Mouse (Mus musculus) embryonic facial prominence, embryonic 11.5 days (tissue): Measurements from ENCODE around the gene Hs6st3. TPM values are rescaled to one million over a fixed set of nuclear protein-coding genes. Genes with fewer than 3 reads are reported as not detected.

Source experiments
- ATAC-seq: fragments of 200-750 bp; cut with Nextera tagmentation; replicated peaks from 2 replicates; pipeline ENCODE4 v1.8.0; 2017; ENCODE audit warnings: low read depth; ENCODE audit not compliant: insufficient number of reproducible peaks, low FRiP score, low TSS enrichment
- DNase-seq: peaks from one replicate; pipeline ENCODE4 v3.0.0-alpha.2; 2015; ENCODE audit warnings: low spot score
- H3K27ac ChIP-seq: fragments of 300-500 bp; sonication (generic); replicated peaks from 2 replicates; pipeline ENCODE4 v1.5.1; 2014; ENCODE audit warnings: mild to moderate bottlenecking, low read depth, low read length, control low read depth
- H3K27me3 ChIP-seq: fragments of 300-500 bp; sonication (generic); 2 replicates; pipeline ENCODE4 v1.6.1; 2014; ENCODE audit warnings: mild to moderate bottlenecking, low read length, moderate library complexity, mixed read lengths; ENCODE audit not compliant: control insufficient read depth, insufficient read depth
- H3K36me3 ChIP-seq: fragments of 300-500 bp; sonication (generic); replicated peaks from 2 replicates; pipeline ENCODE4 v1.6.1; 2014; ENCODE audit warnings: low read depth, mild to moderate bottlenecking, low read length, moderate library complexity, mixed read lengths; ENCODE audit not compliant: control insufficient read depth, insufficient read depth
- H3K4me1 ChIP-seq: fragments of 300-500 bp; sonication (generic); 2 replicates; pipeline ENCODE4 v1.6.1; 2014; ENCODE audit warnings: low read length, mixed read lengths; ENCODE audit not compliant: control insufficient read depth, insufficient read depth
- H3K4me2 ChIP-seq: fragments of 300-500 bp; sonication (generic); 2 replicates; pipeline ENCODE4 v1.6.1; 2014; ENCODE audit warnings: low read depth, mild to moderate bottlenecking, control low read depth, low read length, moderate library complexity
- H3K4me3 ChIP-seq: fragments of 300-500 bp; sonication (generic); 2 replicates; pipeline ENCODE4 v1.5.1; 2014; ENCODE audit warnings: low read depth, low read length, control low read depth
- H3K9ac ChIP-seq: fragments of 300-500 bp; sonication (generic); replicated peaks from 2 replicates; pipeline ENCODE4 v1.6.1; 2014; ENCODE audit warnings: mild to moderate bottlenecking, control low read depth, low read length
- H3K9me3 ChIP-seq: fragments of 300-500 bp; sonication (generic); replicated peaks from 2 replicates; pipeline ENCODE4 v1.6.1; 2016; ENCODE audit warnings: mild to moderate bottlenecking, low read length, inconsistent platforms, mixed read lengths; ENCODE audit not compliant: control insufficient read depth
- WGBS: fragments of 180-500 bp; shearing (Covaris S2); extraction: QIAGEN DNeasy Blood & Tissue Kit; methylation state at CpG from one replicate; pipeline ENCODE4 v1.1.7; 2014; 5-methylcytosine and 5-hydroxymethylcytosine counted together
- polyA plus RNA-seq: library from polyadenylated mRNA; unstranded; fragments of >200 nt; fragmentation: Nextera tagmentation; extraction: Ambion mirVana; gene quantifications from 2 replicates; pipeline ENCODE4 v1.2.1, GENCODE M21; 2014

Gene Hs6st3
- polyA plus RNA-seq, 1 experiment from 2014 or later, result 0.24 TPM

DNA sequence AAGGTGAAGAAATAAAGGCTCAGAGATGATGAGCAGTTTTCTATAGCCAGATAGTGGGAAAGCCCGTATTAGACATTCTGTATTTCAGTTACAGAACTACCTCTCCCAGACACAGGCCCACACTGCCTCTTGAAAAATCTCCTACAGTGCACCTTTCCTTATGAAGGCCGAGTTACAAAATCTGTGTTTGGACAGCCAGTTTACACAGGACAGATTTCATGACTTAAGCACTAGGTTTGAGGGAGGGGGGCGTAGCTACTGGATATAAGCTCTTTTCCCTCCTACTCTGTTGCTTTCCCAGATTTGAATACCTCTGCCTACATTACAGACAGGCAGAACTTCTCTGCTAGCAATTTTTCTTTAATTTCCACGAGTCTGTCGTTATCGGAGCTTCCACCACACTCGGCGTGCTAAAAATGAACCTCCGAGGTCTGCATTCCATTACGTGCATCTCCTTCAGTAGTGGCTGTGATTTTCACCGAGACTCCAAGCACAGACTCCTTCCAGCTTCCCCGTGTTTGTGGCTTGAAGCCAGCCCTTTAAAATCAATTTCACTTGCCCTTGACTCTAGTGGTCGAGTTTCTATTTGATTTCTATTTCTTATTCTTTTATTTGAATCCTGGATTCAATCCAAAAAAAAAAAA lies 770.0 kb downstream of the Hs6st3 start:
- Histone ChIP-seq H3K4me1 (no peaks in the 10 kb centered on the region), H3K27ac (no peak overlapping the region), H3K4me2 (no peak overlapping the region), H3K9ac (no peak overlapping the region), H3K9me3 (no peaks in the 10 kb centered on the region), H3K27me3 (no peaks in the 10 kb centered on the region), H3K36me3 (no peaks in the 10 kb centered on the region), H3K4me3 (no peak overlapping the region)
- DNase-seq (no peak), ATAC-seq (no peak)
- 80% methylated on average over 13 of the region's 13 CpGs for WGBS

GRCm38 (mm10) chr14:119914508-119914907 lies 776.4 kb downstream of the Hs6st3 start:
- H3K4me1 ChIP-seq, result no peaks in the 10 kb centered on the region
- H3K36me3 ChIP-seq, result no peaks in the 10 kb centered on the region
- no peak overlapping the region for H3K4me3 ChIP-seq
- WGBS, result 67% methylated on average over 6 of the region's 6 CpGs
- DNase-seq (no peak), ATAC-seq (no peak)
- H3K27ac ChIP-seq, result no peak overlapping the region
- H3K9me3 ChIP-seq, result no peaks in the 10 kb centered on the region
- no peak overlapping the region for H3K9ac ChIP-seq
- no peaks in the 10 kb centered on the region for H3K27me3 ChIP-seq
- H3K4me2 ChIP-seq, result no peak overlapping the region

GRCm38 (mm10) chr14:119918281-119919034 lies 780.3 kb downstream of the Hs6st3 start:
- H3K9ac ChIP-seq, result no peak overlapping the region
- WGBS, result 78% methylated on average over 6 of the region's 6 CpGs

GRCm38 (mm10) chr14:119919177-119919576 lies 781.0 kb downstream of the Hs6st3 start:
- H3K27me3 ChIP-seq, result no peaks in the 10 kb centered on the region
- H3K36me3 ChIP-seq, result no peaks in the 10 kb centered on the region
- H3K27ac ChIP-seq, result no peak overlapping the region
- H3K9me3 ChIP-seq, result no peaks in the 10 kb centered on the region
- WGBS, result 89% methylated on average over 1 of the region's 1 CpGs
- H3K4me1 ChIP-seq, result no peaks in the 10 kb centered on the region
- no peak overlapping the region for H3K4me2 ChIP-seq
- no peak for ATAC-seq
- DNase-seq, result no peak
- no peak overlapping the region for H3K9ac ChIP-seq
- H3K4me3 ChIP-seq, result no peak overlapping the region

More at GRCm38 (mm10) chr14:119918281-119919034, 780.3 kb downstream of the Hs6st3 start:
- Histone ChIP-seq H3K36me3 (no peaks in the 10 kb centered on the region), H3K4me1 (no peaks in the 10 kb centered on the region), H3K4me2 (no peak overlapping the region), H3K4me3 (no peak overlapping the region), H3K27ac (no peak overlapping the region), H3K9me3 (no peaks in the 10 kb centered on the region), H3K27me3 (no peaks in the 10 kb centered on the region)
- DNase-seq, result no peak
- ATAC-seq, result no peak

Other genes starting within 250 kb of the Hs6st3 start
- 35.9 and 40.9 TPM in 2 replicates for gene Dzip1, start 212.9 kb upstream of the Hs6st3 start, polyA plus RNA-seq
- 33.0 and 35.0 TPM in 2 replicates for gene Dnajc3, start 200.4 kb upstream of the Hs6st3 start, polyA plus RNA-seq
- gene Uggt2, start 38.9 kb upstream of the Hs6st3 start, polyA plus RNA-seq, result 13.5 and 15.6 TPM in 2 replicates